Mouse (Mus musculus): Measurements from ENCODE around the gene Hrct1. TPM values are rescaled to one million over a fixed set of nuclear protein-coding genes. Genes with fewer than 3 reads are reported as not detected.

Hrct1 gene
- polyA plus RNA-seq, 1 experiment from 2014 or later: 1.4 TPM

Other genes with a start within 250 kb of the Hrct1 start
- gene Sit1, start 243.5 kb upstream of the Hrct1 start, polyA plus RNA-seq (2015; fragmentation: Nextera tagmentation; extraction: Ambion mirVana): 2.0 and 3.9 TPM in 2 replicates
- gene Ccdc107, start 234.3 kb upstream of the Hrct1 start, polyA plus RNA-seq (2015; fragmentation: Nextera tagmentation; extraction: Ambion mirVana): 76.9 and 81.5 TPM in 2 replicates
- gene Arhgef39, start 227.5 kb upstream of the Hrct1 start, polyA plus RNA-seq (2015; fragmentation: Nextera tagmentation; extraction: Ambion mirVana): 38.9 and 43.4 TPM in 2 replicates
- gene Car9, start 220.2 kb upstream of the Hrct1 start, polyA plus RNA-seq (2015; fragmentation: Nextera tagmentation; extraction: Ambion mirVana): 3.5 and 3.8 TPM in 2 replicates
- 162 and 177 TPM in 2 replicates for gene Tpm2, start 203.4 kb upstream of the Hrct1 start, polyA plus RNA-seq (2015; fragmentation: Nextera tagmentation; extraction: Ambion mirVana)
- 60.3 and 61.8 TPM in 2 replicates for gene Creb3, start 164.9 kb upstream of the Hrct1 start, polyA plus RNA-seq (2015; fragmentation: Nextera tagmentation; extraction: Ambion mirVana)
- 68.7 and 80.0 TPM in 2 replicates for gene Tln1, start 164.5 kb upstream of the Hrct1 start, polyA plus RNA-seq (2015; fragmentation: Nextera tagmentation; extraction: Ambion mirVana)
- 20.9 and 21.7 TPM in 2 replicates for gene Rgp1, start 148.5 kb upstream of the Hrct1 start, polyA plus RNA-seq (2015; fragmentation: Nextera tagmentation; extraction: Ambion mirVana)
- 22.7 TPM in 2 replicates for gene Gba2, start 148.3 kb upstream of the Hrct1 start, polyA plus RNA-seq (2015; fragmentation: Nextera tagmentation; extraction: Ambion mirVana)
- gene Msmp, start 142.7 kb upstream of the Hrct1 start, polyA plus RNA-seq (2015; fragmentation: Nextera tagmentation; extraction: Ambion mirVana): 0.89 and 1.1 TPM in 2 replicates
- 9.1 and 9.7 TPM in 2 replicates for gene Npr2, start 95.3 kb upstream of the Hrct1 start, polyA plus RNA-seq (2015; fragmentation: Nextera tagmentation; extraction: Ambion mirVana)
- gene Spag8, start 73.6 kb upstream of the Hrct1 start, polyA plus RNA-seq (2015; fragmentation: Nextera tagmentation; extraction: Ambion mirVana): 1.2 and 1.3 TPM in 2 replicates
- gene Hint2, start 70.7 kb upstream of the Hrct1 start, polyA plus RNA-seq (2015; fragmentation: Nextera tagmentation; extraction: Ambion mirVana): 172 and 185 TPM in 2 replicates
- 3.6 and 3.9 TPM in 2 replicates for gene Tmem8b, start 58.2 kb upstream of the Hrct1 start, polyA plus RNA-seq (2015; fragmentation: Nextera tagmentation; extraction: Ambion mirVana)
- 1.6 and 2.9 TPM in 2 replicates for gene Fam221b, start 58.0 kb upstream of the Hrct1 start, polyA plus RNA-seq (2015; fragmentation: Nextera tagmentation; extraction: Ambion mirVana)
- not detected in 2 replicates for gene Olfr70, start 26.4 kb upstream of the Hrct1 start, polyA plus RNA-seq (2015; fragmentation: Nextera tagmentation; extraction: Ambion mirVana)
- not detected in 2 replicates for gene Olfr71, start 16.9 kb upstream of the Hrct1 start, polyA plus RNA-seq (2015; fragmentation: Nextera tagmentation; extraction: Ambion mirVana)
- gene Spaar, start 2.8 kb downstream of the Hrct1 start, polyA plus RNA-seq (2015; fragmentation: Nextera tagmentation; extraction: Ambion mirVana): 0.42 and 0.54 TPM in 2 replicates
- not detected in 2 replicates for gene Olfr159, start 43.8 kb downstream of the Hrct1 start, polyA plus RNA-seq (2015; fragmentation: Nextera tagmentation; extraction: Ambion mirVana)
- not detected in 2 replicates for gene Olfr156, start 96.7 kb downstream of the Hrct1 start, polyA plus RNA-seq (2015; fragmentation: Nextera tagmentation; extraction: Ambion mirVana)
- not detected in 2 replicates for gene Olfr157, start 113.0 kb downstream of the Hrct1 start, polyA plus RNA-seq (2015; fragmentation: Nextera tagmentation; extraction: Ambion mirVana)
- not detected in 2 replicates for gene Olfr155, start 124.4 kb downstream of the Hrct1 start, polyA plus RNA-seq (2015; fragmentation: Nextera tagmentation; extraction: Ambion mirVana)
- 8.6 and 8.9 TPM in 2 replicates for gene Reck, start 148.3 kb downstream of the Hrct1 start, polyA plus RNA-seq (2015; fragmentation: Nextera tagmentation; extraction: Ambion mirVana)
- 51.4 and 53.7 TPM in 2 replicates for gene Glipr2, start 230.2 kb downstream of the Hrct1 start, polyA plus RNA-seq (2015; fragmentation: Nextera tagmentation; extraction: Ambion mirVana)